Mouse (Mus musculus): ENCODE results near the gene Gsto2.

Gene Gsto2

GRCm38 (mm10) chr19:47919126-47919965, 54.0 kb downstream of the Gsto2 start, which contains the start of the genes Cfap43 and Itprip:
TSS of gene Cfap43 (minus strand) at chr19:47919287.
TSS of gene Itprip (minus strand) at chr19:47919299.
- no peak for DNase-seq (ENCODE audit: low read depth, low spot score)

DNA sequence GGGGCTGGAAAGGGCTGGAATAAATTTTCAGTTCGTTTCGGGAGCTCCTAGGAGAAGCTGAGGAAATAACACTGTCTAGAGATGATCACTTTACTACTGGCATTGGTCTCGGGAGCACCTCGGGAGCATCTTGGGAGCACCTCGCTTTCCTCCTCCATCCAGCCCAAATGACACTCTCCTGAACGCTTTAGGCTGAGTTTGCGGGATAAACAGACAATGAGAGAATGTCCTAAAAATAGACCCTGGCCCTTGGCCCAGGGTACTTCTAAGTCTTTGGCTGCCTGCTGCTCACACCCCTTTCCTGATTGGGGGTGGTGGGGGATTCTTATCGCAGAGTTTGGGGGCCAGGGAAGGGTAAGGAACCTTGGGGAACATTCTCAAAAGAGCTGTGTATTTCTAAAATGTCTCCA, 54.6 kb downstream of the Gsto2 start:
- DNase-seq (ENCODE audit: low read depth, low spot score): no peak

DNA sequence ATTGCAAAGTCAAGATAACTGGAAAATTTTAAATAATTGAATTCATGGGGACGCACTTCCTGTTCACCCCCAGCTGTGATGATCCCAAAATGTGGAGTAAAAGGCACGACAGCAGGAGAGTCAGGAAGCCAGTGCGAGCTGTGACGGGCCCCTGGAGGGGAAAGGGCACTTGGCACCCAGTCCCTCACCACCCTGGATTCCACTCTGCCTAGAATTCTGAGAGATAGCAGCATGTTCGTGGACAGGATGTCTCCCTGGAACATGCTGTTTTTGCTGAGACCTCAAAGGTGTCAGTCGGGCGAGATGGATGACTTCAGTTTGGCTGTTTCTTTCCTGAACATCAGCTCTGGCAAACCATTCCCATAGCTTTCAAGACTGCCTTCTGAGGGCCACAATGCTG, 60.5 kb downstream of the Gsto2 start:
- no peak for DNase-seq (ENCODE audit: low read depth, low spot score)

- DNase-seq (ENCODE audit: low read depth, low spot score): no peak
These were observed 61.7 kb downstream of the Gsto2 start for GRCm38 (mm10) chr19:47927032-47927431.

DNA sequence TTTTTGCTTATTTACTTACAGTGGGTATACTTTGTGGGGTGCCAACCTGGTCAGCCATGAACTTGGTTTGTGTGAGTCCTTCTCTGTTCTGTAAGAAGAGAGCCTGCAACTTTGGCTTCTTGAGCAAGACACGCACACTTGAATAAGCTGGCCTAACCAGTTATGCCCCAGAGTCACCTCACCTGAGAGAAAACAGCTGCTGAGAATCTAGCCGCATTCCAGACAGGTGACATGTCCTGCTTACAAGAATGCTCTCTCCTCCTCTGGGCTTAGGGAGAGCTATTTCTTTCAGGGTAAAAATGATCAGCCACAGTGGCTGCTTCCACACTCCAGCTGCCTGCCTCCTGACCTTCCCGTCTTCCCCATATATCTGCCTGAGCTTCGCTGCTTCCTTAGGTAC, 63.7 kb downstream of the Gsto2 start:
- no peak for DNase-seq (ENCODE audit: low read depth, low spot score)

DNA sequence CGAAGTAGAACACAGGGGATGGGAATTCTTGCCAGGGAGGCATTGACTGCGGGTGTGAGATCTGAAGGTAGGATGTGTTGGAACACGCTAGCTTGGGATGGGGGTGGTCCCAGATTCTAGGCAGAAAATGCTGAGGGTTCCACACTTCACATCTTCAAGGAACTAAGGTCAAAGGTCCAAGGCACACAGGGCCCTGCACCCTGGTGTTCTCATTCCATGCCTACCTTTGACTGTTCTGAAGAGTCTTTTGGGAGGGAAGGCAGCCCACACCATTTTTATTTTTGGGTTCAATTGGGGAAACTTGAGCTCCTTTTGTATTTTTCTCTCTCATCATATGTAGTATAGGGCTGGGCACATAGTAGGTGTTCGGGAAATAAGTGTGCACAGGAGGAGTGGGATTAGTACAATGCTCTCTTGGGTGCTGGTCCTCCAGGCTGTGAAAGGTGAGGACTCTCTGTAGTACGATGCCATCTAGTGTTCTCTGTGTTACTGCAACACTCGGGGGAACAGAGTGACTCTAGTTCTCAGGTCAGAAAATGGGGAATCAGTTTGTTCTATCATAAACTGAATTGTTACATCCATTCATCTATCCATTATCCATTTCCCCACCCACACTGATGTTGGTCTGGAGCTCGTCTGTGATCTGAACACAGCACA, 66.8 kb downstream of the Gsto2 start:
- DNase-seq (ENCODE audit: low read depth, low spot score): no peak

DNA sequence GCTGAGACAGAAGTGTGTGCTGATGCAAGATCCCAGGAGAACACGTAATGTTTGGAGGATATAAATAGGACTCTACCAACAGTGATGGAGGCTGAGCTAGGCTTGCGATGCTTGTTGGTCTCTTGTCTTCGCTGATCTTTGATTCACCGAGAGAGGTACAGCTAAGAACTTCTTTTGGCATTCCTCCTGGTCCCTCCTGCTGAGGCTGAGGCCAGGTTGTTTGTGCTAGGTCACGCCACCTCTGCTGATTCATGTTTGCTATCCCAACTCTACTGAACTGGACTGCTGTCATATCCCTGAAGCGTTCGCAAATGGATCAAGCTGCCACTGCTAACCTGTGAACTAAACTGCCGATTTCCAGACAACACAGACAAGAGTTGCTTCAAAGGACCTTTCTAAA, 68.8 kb downstream of the Gsto2 start:
- no peak for DNase-seq (ENCODE audit: low read depth, low spot score)

- DNase-seq (ENCODE audit: low read depth, low spot score): no peak
These were observed 69.4 kb downstream of the Gsto2 start for GRCm38 (mm10) chr19:47934636-47935238.

DNA sequence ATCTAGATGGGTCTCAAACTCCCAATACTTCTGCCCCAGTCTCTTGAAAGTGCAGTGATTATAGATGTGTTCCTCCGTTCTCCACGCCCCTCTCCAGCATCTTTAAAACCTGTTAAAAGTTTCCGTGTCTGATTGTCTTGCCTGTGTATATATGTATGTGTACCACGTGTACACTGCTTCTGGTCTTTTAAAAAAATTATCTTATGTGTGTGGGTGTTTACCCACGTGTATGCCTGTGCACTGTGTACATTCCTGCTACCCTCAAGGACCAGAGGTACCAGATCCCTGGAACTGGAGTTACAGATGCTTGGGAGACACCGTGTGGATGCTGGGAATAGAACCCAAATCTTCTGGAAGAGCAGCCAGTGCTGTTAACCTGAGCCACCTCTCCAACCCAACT, 70.2 kb downstream of the Gsto2 start:
- no peak for DNase-seq (ENCODE audit: low read depth, low spot score)
